Mouse (Mus musculus): ENCODE measurements around the gene Olfr857. TPM values are rescaled to one million over a fixed set of nuclear protein-coding genes. Genes with fewer than 3 reads are reported as not detected.
"Not testable (repeated sequence)": the region's sequence is repeated elsewhere in the genome, so short reads cannot be mapped to it uniquely, and the experiment has no call there.

Gene Olfr857
- total RNA-seq (2021) = not detected

DNA sequence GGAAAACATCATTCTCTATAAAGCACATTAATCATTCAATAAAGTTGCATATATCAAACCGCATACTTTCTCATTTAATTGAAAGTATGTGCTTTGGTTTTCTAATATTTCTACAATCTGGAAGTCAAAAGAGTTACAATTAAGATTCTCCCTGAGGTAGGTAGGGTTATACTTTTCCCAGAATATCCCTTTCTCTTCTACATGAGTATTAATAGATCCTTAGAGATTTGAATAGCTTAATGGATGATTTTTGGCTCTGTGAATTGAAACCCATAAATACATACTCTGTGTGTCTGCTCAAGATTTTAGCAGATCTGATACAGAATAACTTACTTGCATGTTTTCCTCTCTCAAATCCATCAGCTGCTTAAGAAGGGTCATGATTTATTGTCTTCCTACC is at the start of gene Olfr857:
Gene Olfr857, plus strand, starts transcription at position 301 of the 400 bp plus-strand sequence.
- intact Hi-C loops (cut with DNase I) = no loop called here
- DNase-seq (ENCODE audit: low spot score in 2 of 2) = no peak

DNA sequence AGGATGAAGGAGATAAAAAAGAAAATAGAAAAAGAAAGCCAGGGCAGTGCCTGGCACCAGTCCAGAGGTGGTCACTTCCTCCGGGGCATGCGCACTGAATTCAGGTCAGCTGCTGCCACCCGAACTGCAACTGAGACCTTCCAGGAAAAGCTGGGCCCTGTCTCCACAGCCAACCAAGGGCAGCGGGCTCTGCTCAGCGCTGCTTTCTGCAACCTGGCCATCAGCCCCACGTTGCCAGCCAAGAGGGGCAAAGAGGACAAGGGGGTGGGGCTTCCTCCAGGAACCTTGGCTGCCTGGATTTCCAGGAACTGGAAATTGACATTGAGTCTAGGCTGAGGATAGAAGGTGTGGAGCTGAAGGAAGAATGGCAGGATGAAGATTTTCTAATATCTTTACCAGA is 19.0 kb upstream of the Olfr857 start:
- no peak for DNase-seq (ENCODE audit: low spot score in 2 of 2)

GRCm38 (mm10) chr9:19691426-19691825 is 17.8 kb upstream of the Olfr857 start:
- intact Hi-C loops (cut with DNase I) = no loop called here
- DNase-seq (ENCODE audit: low spot score in 2 of 2) = no peak

More for the DNA sequence above, 19.0 kb upstream of the Olfr857 start:
- intact Hi-C loops (cut with DNase I) = no loop called here

GRCm38 (mm10) chr9:19692430-19692829 is 16.8 kb upstream of the Olfr857 start:
- DNase-seq (ENCODE audit: low spot score in 2 of 2) = no peak
- intact Hi-C loops (cut with DNase I) = no loop called here

GRCm38 (mm10) chr9:19694285-19694684 is 14.9 kb upstream of the Olfr857 start:
- DNase-seq (ENCODE audit: low spot score in 2 of 2); intact Hi-C loops (cut with DNase I): not testable (repeated sequence)

- intact Hi-C loops (cut with DNase I); DNase-seq (ENCODE audit: low spot score in 2 of 2): not testable (repeated sequence)
These were observed 14.3 kb upstream of the Olfr857 start for GRCm38 (mm10) chr9:19694898-19695379.

- DNase-seq (ENCODE audit: low spot score in 2 of 2); intact Hi-C loops (cut with DNase I): not testable (repeated sequence)
These were observed 4.7 kb upstream of the Olfr857 start for GRCm38 (mm10) chr9:19704546-19704945.

Other genes starting within 250 kb of the Olfr857 start
- gene Olfr850, start 231.2 kb upstream of the Olfr857 start, total RNA-seq (2021) = not detected
- not detected for gene Olfr851, start 216.1 kb upstream of the Olfr857 start, total RNA-seq (2021)
- not detected for gene Olfr853, start 168.4 kb upstream of the Olfr857 start, total RNA-seq (2021)
- not detected for gene Olfr854, start 142.1 kb upstream of the Olfr857 start, total RNA-seq (2021)
- not detected for gene Olfr855, start 126.8 kb upstream of the Olfr857 start, total RNA-seq (2021)
- gene Zfp317, start 87.3 kb upstream of the Olfr857 start, total RNA-seq (2021) = 10 to 100 TPM; 19.7 to 21.9 TPM
- not detected for gene Olfr58, start 70.8 kb downstream of the Olfr857 start, total RNA-seq (2021)
- gene Olfr859, start 95.5 kb downstream of the Olfr857 start, total RNA-seq (2021) = not detected
- gene Olfr860, start 140.3 kb downstream of the Olfr857 start, total RNA-seq (2021) = not detected
- gene Olfr862, start 178.6 kb downstream of the Olfr857 start, total RNA-seq (2021) = not detected
- not detected for gene Olfr77, start 207.4 kb downstream of the Olfr857 start, total RNA-seq (2021)

Measured in left cerebral cortex, postnatal 36 days (tissue).